Mouse (Mus musculus) gastrocnemius, postnatal 14 days (tissue): ENCODE measurements around the gene Rccd1. TPM values are rescaled to one million over a fixed set of nuclear protein-coding genes. Genes with fewer than 3 reads are reported as not detected.

Experiments used
- DNase-seq: peaks from one replicate; pipeline ENCODE4 v3.0.0; 2021; ENCODE audit warnings: mixed read lengths
- intact Hi-C: fragments of 180-260 bp; cut with DNase I; formaldehyde crosslinking; loops from one replicate; pipeline ENCODE4 v1.15.1; 2025; ENCODE audit warnings: low total_unique reads
- total RNA-seq, 2 experiments: library from RNA; stranded (reverse); gene quantifications; 2 replicates each; pipeline ENCODE4 v1.2.3; 2021

Rccd1 gene
- total RNA-seq, 2 experiments from 2014 or later, result 7.5 to 9.6 TPM

DNA sequence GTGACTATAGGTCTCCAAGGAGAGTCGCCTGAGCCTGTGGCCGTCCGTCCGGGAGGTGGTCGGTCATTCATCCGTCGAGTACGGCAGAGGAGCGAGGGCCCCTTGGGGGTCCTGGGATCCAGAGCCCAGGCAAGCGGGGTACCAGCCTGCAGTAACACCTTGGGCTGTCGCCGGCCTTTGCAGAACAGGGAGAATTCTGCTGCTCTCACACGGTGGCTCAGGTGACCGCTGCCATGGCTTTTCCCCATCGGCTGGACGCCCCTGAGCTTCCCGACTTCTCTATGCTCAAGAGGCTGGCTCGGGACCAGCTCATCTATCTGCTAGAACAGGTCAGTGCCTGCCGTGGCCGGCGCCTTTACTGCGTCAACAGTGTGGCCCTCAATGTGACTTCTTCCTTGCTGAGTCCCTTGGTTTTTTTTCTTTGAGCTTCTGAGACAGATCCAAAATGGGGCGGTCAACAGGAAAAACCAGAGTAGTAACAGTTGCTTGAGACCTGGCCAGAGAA is 54.5 kb downstream of the Rccd1 start:
- DNase-seq, result peak; percentile 23
- intact Hi-C loops, result no loop called here

DNA sequence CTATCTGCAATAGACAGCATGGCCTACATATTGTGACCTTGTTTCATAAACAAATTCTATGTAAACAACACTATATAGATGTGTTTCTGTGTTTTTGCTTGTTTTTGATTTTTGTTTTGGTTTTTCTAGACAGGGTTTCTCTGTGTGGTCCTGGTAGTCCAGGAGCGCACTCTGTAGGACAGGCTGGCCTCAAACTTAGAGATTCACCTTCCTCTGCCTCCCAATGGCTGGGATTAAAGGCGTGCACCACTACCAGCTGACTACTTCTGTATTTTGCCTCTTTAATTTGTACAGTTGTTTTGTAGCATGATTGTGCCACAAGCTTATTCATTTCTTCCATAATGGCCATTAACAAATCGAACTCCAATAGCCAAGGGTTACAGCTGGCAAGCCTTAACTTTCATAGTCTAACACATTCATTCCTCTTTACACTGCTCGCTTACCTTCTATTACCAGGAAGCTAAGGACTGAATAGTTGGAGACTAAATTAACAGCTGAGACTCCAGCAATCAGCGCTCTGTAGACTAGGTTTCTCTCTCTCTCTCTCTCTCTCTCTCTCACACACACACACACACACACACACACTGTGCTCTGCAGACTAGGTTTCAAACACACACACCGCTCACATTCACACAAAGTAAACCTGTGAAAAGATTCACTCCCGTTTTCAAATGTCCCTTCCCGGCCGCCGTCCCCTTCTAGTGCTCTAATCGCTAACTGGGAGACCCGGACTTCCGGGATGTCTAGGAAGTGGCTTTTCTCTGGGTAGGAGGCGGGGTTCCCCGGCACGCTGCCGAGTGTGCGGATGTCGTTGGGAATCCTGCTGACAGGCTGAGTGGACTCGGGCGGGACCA is 55.1 kb downstream of the Rccd1 start, which contains the start of gene Vps33b:
Gene Vps33b (plus strand): TSS at position 753 of the 854 bp plus-strand sequence.
- peak; percentile 96 for DNase-seq
- intact Hi-C loops, result no loop called here

DNA sequence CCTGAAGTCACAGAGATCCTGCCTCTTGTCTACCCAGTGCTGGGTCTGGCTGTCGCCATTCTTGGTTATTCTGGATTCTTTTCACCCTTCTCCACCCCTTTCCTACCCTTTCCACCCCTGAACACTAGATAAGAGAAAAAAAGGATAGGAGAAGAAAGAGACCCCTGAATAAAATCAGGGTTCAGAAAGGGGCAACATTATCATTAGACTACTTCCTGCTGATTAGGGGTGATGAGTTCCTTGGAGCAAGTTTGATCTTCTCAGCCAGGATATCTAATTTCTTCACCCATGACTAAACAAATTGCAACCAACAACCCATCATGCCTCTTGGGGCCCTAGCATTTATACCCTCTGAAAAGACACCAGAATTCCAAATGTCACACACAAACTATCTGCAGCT is 56.5 kb downstream of the Rccd1 start:
- intact Hi-C loops, result no loop called here
- no peak for DNase-seq

DNA sequence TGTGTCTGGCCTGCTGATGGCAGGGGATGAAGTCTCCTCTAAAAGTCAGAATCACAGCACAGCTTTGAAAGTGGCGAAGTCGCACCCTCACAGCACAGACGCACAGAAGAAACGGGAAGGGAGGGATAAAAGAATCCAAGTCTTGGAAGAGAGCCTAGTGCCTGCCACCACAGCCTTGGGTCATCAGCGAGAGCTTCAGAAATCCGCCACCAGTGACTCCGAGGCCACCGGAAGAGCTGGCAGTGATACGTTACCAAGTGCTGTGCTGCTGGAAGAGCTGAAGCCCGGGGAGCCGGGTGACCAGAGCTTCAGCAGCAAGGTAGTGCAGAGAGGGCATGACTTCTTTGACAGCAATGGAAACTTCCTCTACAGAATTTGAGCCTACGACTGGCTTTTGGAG is 59.6 kb downstream of the Rccd1 start:
- no peak for DNase-seq
- intact Hi-C loops, result no loop called here

DNA sequence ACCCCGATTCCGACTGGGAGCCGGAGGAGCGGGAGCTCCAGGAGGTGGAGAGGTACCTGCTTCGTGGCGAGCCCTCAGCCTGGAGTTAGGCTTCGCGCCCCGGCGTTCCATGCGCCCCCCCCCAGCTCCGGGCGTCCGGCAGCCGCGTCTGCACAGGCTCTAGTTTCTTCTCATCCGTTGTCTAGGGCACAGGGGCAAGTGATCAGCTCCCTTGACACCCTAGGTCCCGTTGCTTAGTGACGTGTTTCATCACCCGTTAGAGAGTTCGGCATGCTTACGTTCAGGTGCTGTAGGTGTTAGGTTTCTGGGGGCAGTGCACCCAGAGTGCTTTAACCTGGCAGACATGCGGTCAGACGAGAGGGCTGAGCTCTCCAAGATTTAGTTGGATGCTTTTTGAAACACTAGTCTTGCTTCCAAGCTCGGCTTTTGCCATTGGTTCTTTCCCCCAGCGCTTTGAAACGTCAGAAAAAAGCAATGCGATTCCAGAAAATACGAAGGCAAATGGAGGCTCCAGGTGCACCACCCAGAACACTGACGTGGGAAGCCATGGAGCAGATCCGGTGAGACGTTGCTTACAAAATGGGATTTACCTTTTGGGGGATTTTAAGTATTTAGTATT is 62.8 kb downstream of the Rccd1 start:
- intact Hi-C loops, result no loop called here
- no peak for DNase-seq

DNA sequence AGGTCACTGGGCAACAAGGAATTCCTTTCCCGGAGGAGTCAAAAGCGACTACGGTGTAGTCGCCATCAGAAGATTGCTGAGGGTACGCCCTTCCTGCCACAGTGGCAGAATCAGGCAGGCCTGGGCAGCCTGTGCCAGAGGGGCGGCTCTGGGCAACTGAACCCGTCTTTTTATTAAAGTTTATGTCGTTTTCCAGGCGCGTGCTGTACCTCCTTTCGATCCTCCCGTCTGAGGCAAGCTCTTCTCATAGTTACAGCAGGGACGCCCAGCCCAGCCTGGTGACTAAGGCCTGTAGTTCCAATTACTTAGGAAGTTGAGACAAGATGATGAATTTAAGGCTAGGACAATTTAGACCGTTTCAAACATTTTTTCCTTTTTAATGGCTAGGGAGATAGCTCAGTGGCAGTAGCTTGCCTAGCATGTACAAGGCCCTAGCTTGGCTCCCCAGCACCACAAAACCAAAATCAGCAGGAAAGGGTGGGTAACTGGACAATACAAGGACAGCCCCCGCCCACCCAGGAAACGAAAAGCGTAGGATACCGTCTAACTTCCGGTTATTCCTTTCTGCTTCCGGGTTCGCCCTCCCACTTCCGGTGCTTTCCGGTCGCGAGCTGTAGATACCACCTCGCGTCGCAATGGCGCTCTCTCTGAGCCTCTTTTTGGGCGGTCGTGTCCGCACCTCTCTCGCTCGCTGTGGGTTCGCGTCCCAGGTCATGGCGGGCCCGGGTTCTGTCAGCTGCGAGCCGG is 63.5 kb downstream of the Rccd1 start, which contains the start of gene Ngrn:
Gene Ngrn (plus strand): TSS at position 591 of the 747 bp plus-strand sequence.
- intact Hi-C loops, result no loop called here
- DNase-seq, result peak; percentile 89

DNA sequence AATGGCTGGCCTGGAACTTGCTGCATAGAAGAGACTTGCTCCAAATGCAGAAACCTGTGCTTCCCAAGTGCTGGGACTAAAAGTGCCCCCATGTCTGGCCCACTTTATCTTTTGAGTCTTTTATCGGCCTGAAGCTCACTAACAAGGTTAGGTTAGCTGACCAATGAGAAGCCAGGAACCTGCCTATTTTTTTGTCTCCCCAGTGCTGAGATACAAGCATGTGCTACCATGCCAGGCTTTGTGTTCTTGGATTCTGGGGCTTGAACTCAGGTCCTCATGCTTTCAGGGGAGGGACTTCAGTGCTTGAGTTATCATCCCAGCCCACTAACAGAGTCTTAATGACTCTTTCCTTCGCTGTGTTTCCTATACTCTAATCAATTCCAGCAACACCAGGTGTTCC is 66.5 kb downstream of the Rccd1 start:
- no peak for DNase-seq
- intact Hi-C loops, result no loop called here

DNA sequence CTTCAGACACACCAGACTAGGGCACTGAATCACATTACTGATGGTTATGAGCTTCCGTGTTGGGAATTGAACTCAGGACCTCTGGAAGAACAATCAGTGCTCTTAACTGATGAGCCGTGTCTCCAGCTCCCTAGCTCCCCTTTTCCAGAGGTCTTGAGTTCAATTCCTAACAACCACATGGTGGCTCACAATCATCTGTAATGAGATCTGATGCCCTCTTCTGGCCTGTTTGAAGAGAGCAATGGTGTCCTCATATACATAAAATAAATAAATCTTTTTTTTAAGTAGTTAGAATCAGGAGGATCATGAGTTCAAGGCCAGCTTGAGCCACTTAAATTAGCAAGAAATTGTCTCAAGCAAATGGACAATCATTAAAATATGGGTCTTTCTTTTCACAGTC is 68.3 kb downstream of the Rccd1 start:
- intact Hi-C loops, result no loop called here
- DNase-seq, result no peak

DNA sequence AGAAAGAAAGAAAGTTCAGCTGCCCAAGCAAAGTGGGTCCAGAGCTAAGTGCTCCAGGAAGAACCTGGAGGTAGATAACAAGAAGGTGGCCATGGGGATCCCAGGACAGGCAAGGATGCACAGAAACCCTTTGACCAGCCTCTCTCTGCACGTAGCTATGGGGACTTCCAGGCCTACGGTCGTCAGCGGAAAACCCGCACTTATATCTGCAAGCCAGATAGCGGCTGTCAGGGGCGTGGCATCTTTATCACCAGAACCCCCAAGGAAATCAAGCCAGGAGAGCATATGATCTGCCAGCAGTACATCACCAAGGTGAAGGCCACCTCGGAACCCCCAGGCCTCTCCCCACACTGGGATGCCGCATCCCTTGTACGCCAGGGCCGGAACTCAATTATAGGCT is 71.4 kb downstream of the Rccd1 start:
- intact Hi-C loops, result no loop called here
- DNase-seq, result no peak

DNA sequence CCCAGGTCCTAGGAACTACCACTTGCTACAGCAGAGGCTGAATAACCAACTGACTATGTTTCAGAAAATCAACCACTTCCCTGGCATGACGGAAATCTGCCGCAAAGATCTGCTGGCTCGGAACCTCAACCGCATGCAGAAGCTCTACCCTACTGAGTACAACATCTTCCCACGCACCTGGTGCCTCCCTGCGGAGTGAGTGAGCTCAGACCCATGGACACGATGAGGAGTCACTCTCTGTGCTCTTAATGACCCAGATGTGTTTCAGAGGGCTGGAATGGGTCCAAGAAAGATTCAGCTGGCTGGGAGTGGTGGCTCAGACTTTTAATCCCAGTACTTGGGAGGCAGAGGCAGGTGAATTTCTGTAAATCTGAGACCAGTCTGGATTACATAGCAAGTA is 71.8 kb downstream of the Rccd1 start:
- no peak for DNase-seq
- intact Hi-C loops, result no loop called here

DNA sequence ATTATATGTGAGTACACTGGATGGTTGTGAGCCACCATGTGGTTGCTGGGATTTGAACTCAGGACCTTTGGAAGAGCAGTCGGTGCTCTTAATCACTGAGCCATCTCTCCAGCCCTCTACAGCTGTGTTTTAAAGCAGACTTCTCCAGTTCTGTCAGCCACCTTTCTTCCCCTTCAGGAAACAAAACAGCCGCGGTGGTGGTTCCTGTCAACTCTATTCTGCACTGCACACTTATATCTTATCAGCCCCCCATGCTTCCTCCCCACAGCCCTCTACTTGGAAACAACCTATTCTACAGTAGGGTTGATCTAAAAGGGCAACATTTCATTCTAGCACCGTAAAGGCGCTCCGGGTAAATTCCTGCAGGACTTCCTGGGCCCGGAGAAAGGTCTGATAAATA is 77.4 kb downstream of the Rccd1 start:
- intact Hi-C loops, result no loop called here
- DNase-seq, result no peak

DNA sequence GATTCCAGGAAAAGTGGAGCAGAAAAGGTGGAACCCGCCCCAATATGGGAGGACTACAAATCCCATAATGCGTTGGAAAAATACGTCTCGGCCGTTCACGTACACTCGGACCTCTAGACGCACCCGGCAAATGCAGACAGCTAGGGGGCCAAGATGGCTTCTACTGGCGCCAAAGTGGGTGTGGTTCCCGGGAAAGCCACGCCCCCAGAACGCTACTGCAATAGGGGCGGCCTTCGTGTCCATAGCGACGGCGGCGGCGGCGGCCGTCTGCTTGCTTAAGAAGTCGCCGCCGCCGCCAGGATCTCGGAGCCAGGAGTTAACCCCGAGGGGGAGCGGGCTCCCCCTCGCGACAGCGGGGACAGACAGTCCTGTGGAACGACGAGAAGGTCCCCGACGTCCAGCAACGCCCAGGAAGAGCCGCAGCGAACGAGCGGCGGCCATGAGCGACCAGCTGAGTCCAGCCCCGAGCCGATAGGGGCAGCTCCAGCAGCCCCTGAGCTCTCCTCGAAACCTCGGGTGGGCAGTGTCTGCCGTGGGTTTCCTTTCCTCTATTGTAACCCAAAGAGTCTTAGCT is 78.0 kb downstream of the Rccd1 start, which contains the start of gene Ttll13:
Gene Ttll13 (plus strand): TSS at position 229 of the 574 bp plus-strand sequence.
- DNase-seq, result peak; percentile 95
- intact Hi-C loops, result no loop called here

DNA sequence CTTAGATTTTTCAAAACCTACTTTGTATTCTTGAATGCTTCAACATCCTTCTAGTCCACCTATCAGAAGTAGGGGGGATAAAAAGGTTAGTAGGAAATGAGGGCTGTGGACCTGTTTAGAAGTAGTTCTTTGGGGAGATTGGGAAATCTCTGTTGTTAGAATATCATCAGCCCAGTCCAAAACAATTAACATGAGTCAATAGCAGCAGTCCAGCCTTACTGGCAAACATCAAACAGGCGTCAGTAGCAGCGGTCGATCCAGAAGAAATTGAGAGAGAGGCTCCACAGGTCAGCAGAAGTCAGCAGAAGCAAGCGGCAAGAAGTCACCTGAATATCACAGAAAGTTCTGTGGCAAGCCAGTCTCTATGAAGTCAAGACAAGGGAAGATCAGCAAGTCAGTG is 79.4 kb downstream of the Rccd1 start:
- intact Hi-C loops, result no loop called here
- no peak for DNase-seq

Other genes with a start within 250 kb of the Rccd1 start
- gene Idh2, start 209.1 kb downstream of the Rccd1 start, total RNA-seq, result 100 to 1,000 TPM; 179 to 214 TPM
- gene Sema4b, start 137.6 kb downstream of the Rccd1 start, total RNA-seq, result 1 to 10 TPM; 1.9 to 2.5 TPM
- gene Cib1, start 91.6 kb downstream of the Rccd1 start, total RNA-seq, result 10 to 100 TPM in 1 of 2 experiments, 1 to 10 TPM in 1; 9.4 to 11.3 TPM
- gene Gdpgp1, start 91.6 kb downstream of the Rccd1 start, total RNA-seq, result 1 to 10 TPM; 1.1 to 1.5 TPM
- under 1 TPM; 0.20 to 0.33 TPM for gene Ttll13, start 78.1 kb downstream of the Rccd1 start, total RNA-seq
- gene Ngrn, start 63.2 kb downstream of the Rccd1 start, total RNA-seq, result 10 to 100 TPM; 20.6 to 21.5 TPM
- gene Vps33b, start 54.8 kb downstream of the Rccd1 start, total RNA-seq, result 1 to 10 TPM; 3.0 to 3.7 TPM
- 1 to 10 TPM; 7.6 to 8.8 TPM for gene Prc1, start 30.0 kb downstream of the Rccd1 start, total RNA-seq
- gene Unc45a, start 16.6 kb upstream of the Rccd1 start, total RNA-seq, result 10 to 100 TPM; 11.7 to 12.1 TPM
- 10 to 100 TPM; 34.3 to 37.2 TPM for gene Hddc3, start 18.6 kb upstream of the Rccd1 start, total RNA-seq
- 10 to 100 TPM; 96.8 to 97.0 TPM for gene Man2a2, start 46.9 kb upstream of the Rccd1 start, total RNA-seq
- gene Fes, start 63.5 kb upstream of the Rccd1 start, total RNA-seq, result 1 to 10 TPM; 5.7 to 7.6 TPM
- 10 to 100 TPM; 49.4 to 51.9 TPM for gene Furin, start 81.0 kb upstream of the Rccd1 start, total RNA-seq
- gene Blm, start 210.7 kb upstream of the Rccd1 start, total RNA-seq, result 1 to 10 TPM; 1.9 to 3.7 TPM